Mouse (Mus musculus) Muller cell, postnatal 12 days (primary cell): Measurements from ENCODE around the gene Lrrc75b.

Experiments
- DNase-seq: peaks from one replicate; pipeline ENCODE4 v3.0.0-alpha.2; 2015; ENCODE audit errors: inconsistent ontology term

Gene Lrrc75b

DNA sequence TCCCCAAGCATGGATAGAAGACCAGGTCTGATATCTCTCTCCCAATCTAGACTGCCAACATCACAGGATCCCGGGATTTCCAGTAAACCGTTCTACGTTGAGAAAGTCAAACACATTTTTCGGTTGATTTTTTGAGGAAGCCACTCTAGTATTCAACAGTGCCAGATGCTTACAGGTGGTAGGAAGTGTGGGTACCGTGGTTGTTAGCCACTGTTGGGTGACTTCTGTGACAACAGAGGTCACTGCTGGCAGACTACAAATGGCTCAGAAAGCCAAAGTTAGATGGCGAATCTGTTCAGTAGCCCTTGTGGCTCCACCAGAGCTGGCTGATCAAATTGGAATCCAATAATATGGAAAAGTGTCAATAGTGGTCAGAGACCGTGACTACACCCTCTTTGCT, 56.4 kb downstream of the Lrrc75b start:
- DNase-seq = no peak

GRCm38 (mm10) chr10:75501641-75502040, 58.5 kb downstream of the Lrrc75b start:
- no peak for DNase-seq

DNA sequence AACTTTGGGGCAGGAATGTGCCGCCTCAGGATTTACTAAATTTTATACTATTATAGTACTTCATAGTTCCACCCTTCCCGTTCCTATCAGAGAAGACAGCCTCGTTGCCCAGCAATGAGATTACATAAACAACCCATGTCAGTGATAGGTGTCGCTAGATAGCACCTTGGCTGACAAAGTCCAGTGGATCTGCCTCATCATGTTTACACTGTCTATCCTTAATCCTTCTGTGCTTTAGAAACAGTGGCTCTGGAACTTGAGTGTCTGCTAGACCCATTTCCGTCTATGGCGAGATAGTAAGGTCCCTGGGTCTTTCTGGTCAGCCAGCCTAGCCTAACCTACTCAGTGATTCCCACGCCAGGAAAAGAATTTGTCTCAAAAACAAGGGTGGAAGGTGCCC, 59.8 kb downstream of the Lrrc75b start:
- no peak for DNase-seq
